Mouse (Mus musculus) cerebellum, adult 11 months (tissue): ENCODE measurements at regions not wholly inside any gene's neighbourhood (a gene's known extent, or its start where the extent isn't known, plus 50 kb on each side); places are given as distances from the start of the nearest gene placed in this dataset.

ENCODE experiments used
- DNase-seq: peaks from one replicate; pipeline ENCODE4 v3.0.0; 2022

GRCm38 (mm10) chr14:49838410-49838809 is 55.2 kb upstream of the Armh4 start:
- peak; percentile 78 for DNase-seq

GRCm38 (mm10) chr14:49834695-49835094 is 51.5 kb upstream of the Armh4 start:
- DNase-seq = no peak
